Mouse (Mus musculus) large intestine, adult 2 months (tissue): ENCODE data around the gene D430041D05Rik. TPM values are rescaled to one million over a fixed set of nuclear protein-coding genes. Genes with fewer than 3 reads are reported as not detected.

Experiments used
- DNase-seq: peaks from one replicate; pipeline ENCODE4 v3.0.0-alpha.2; 2012; ENCODE audit warnings: low read depth, low spot score
- WGBS: fragments of 180-500 bp; shearing (Covaris S2); methylation state at CpG from one replicate; pipeline ENCODE4 v1.1.7; 2018; 5-methylcytosine and 5-hydroxymethylcytosine counted together
- polyA plus RNA-seq: library from polyadenylated mRNA; depleted of rRNA; stranded (reverse); fragments of >200 nt; gene quantifications from 2 replicates; pipeline ENCODE4 v1.2.3, GENCODE M21; 2012

The D430041D05Rik gene
- polyA plus RNA-seq, 1 experiment = not detected

- no peak for DNase-seq
- 56% methylated on average over 1 of the region's 1 CpGs for WGBS
Measured at GRCm38 (mm10) chr2:104358881-104359280, 51.9 kb downstream of the D430041D05Rik start.

DNA sequence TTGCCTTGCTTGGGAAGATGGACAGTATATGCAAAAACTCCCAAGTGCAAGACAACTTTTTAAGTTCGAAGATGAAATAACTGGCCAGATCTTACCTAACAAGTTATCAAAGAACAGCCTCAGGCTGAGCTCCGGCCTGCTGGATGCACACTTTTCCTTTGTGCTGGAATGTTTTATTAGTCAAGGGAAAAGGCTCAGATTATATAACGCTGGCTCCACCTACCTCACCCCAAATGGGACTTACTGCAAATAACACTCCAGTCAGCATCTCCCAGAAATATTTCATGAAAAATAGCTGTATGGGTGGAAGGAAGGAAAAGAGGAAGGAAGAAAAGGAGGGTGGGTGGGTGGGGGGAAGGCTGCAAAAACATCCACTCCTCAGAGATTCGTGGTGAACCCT is 54.3 kb downstream of the D430041D05Rik start:
- no peak for DNase-seq
- WGBS = 77% methylated on average over 4 of the region's 4 CpGs

- DNase-seq = no peak
Measured at GRCm38 (mm10) chr2:104354117-104354516, 56.7 kb downstream of the D430041D05Rik start.

DNA sequence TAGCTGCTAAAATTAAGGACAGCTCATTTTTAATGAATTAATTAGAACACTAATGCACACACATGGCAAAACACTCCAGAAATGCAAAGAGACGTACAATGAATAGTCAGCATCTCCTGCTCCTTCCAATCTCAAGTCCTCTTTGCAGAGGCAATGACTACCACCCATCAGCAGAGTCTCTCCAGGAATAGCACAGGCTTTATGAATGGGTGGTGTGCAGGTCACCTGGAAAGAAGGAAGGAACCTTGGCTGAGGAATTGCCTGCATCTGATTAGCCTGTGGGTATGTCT is 58.7 kb downstream of the D430041D05Rik start:
- no peak for DNase-seq
- WGBS = 88% methylated on average over 1 of the region's 1 CpGs

DNA sequence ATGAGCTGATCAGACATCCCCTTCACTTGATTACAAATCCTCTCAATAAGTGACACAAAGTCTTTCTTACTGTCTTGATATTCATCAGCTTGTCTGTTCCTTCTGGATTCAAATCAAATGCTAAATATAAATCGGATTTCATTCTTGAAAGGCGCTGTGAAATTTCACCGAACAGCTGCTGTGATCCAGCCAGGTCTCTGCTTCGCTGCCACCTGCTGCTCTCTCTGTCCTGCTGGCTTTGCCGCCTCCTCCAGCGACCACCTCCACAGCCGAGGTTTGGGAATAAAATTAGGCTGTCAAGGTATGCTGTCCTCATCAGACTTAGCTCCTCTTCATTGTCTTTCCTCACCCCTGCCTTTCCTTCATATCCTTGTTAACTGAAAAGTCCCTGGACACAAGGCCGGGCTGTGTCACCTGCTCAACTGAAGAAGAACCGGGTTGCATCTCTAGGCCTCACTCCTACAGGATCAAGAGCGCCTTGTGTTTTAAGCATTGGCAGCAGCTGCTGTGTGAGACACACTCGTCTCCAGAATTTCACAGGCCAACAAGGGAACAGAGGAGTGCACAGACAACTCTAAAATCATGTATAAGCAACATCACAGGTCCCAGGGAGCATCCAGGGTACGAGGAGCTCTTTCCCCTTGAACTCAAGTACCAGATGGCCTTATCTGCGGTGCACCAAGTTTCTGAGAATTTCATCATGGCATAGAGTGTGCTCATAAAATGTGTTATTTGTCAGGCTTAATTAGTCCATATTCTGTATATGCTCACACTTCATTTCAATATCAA is 59.2 kb downstream of the D430041D05Rik start:
- DNase-seq = no peak
- WGBS = 83% methylated on average over 13 of the region's 13 CpGs

DNA sequence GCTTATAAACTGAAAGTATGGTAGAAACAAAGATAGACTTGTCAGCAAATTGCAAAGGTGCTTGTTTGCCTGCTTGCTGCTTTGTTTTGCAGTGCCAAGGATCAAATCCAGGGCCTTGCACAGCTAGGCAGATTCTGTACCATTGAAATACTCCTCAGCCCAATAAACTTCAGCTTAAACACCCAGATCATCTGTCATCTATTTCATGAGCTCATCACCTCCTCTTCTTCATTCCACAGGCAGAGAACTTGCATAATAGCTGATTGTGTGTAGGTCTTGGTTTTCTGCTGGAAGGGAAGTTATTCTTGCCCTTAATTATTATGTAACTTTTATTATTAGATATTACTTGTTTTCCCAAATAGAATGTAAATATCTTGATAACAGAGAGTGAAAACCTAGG is 73.2 kb downstream of the D430041D05Rik start:
- no peak for DNase-seq

GRCm38 (mm10) chr2:104335824-104336223 is 75.0 kb downstream of the D430041D05Rik start:
- DNase-seq = no peak
- WGBS = 66% methylated on average over 6 of the region's 6 CpGs

GRCm38 (mm10) chr2:104333952-104334351 is 76.9 kb downstream of the D430041D05Rik start:
- no peak for DNase-seq
- 58% methylated on average over 5 of the region's 5 CpGs for WGBS

DNA sequence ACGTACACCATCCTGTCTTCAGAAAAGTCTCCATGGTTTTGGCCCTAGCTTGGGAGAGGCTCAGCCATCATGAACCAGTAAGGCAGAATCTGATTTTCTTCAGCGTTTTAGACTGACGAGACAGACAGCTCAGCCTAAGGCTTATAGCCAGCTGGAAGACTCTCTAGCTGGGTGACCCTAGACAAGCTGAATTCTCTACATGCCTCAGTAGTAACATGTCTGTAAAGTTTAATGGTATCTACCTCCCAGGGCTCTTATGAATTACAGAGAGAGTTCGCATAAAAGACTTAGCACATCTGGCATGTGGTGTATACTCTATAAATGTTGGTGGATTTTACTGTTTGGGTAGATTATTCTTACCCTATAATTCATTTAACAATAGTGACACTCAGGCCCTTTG is 78.1 kb downstream of the D430041D05Rik start:
- 76% methylated on average over 4 of the region's 4 CpGs for WGBS
- DNase-seq = no peak

- no peak for DNase-seq
- 67% methylated on average over 6 of the region's 6 CpGs for WGBS
Measured at GRCm38 (mm10) chr2:104331261-104331660, 79.6 kb downstream of the D430041D05Rik start.

- DNase-seq = no peak
- WGBS = 79% methylated on average over 16 of the region's 16 CpGs
Measured at GRCm38 (mm10) chr2:104327116-104327794, 83.6 kb downstream of the D430041D05Rik start.

DNA sequence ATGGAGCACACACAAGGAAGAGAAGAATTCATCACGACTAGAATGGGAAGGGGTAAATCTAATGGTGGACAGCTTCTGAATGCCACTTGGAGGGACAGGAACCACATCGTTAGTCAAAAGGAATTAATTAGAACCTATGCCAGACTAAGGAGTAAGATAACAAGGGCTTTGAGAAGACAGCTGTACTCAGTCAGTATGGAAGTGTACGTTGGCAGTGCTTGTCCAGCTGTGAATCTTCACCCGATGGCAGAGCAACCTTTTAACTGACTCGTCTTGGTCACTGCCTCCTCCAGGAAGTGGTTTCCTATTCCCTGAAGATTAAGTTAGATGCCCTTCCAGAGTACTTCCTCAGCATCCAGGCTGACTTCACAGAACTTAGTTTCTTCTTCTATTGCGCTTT is 87.0 kb downstream of the D430041D05Rik start:
- DNase-seq = no peak
- WGBS = 77% methylated on average over 6 of the region's 6 CpGs

GRCm38 (mm10) chr2:104323351-104323750 is 87.5 kb downstream of the D430041D05Rik start:
- no peak for DNase-seq
- WGBS = 86% methylated on average over 5 of the region's 5 CpGs

- WGBS = 69% methylated on average over 13 of the region's 13 CpGs
- DNase-seq = no peak
Measured at GRCm38 (mm10) chr2:104320061-104320624, 90.7 kb downstream of the D430041D05Rik start.

DNA sequence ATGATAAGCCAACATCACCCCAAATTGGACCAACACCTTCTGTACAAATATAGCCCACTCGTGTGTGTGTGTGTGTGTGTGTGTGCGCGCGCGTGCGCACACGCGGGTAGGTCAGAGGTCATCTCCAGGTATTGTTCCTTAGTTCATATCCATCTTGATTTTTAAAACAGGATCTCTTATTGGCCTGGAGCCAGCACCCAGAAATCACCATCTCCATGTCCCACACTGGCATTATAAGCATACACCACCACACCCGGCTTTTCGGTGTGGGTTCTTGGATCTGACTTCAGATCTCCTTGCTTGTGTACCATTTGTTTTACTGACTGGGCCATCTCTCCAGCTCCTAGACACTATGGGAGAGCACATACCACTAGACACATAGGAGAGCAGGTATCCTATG is 91.4 kb downstream of the D430041D05Rik start:
- 87% methylated on average over 10 of the region's 10 CpGs for WGBS
- no peak for DNase-seq

DNA sequence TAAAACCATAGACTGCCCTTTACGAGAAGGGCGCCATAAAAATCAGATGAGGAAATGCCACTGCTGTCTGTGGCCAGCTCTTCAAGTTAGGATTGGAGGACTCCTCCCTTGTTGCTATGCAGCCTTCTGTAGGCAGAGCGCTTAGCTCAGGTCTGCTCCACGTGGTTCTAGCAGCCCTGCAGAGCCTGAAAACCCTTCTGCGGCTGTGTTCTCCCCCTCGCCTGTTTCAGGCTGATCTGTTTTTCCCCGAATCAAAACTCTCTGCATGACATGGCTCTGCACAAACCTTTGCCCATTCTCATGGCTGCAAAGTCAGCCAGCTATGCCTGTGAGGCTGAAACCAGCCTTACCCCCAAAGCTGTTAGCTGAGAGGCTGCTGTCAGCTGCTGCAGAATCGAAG is 91.9 kb downstream of the D430041D05Rik start:
- WGBS = 13% methylated on average over 8 of the region's 8 CpGs
- DNase-seq = peak; percentile 38

DNA sequence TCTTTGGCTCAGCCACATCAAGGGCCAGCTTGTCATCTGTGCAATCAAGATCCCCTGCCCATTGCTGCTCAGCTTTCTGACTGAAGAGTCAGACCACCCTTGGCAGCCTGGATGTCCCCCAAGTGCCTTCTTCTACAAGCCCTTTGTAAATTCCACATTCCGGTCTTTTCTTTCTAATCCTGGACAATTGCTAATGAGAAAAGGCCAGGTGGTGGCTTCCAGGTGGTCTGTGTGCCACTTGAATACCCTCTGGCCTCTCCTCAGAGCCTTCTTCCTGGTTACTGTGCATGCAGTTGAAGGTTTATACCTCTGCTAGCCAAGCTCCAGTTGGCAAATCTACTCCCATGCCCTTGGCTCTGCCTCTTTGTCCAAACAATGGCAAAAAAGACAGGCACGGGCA is 92.6 kb downstream of the D430041D05Rik start:
- DNase-seq = no peak
- WGBS = 59% methylated on average over 2 of the region's 2 CpGs

- DNase-seq = no peak
Measured at GRCm38 (mm10) chr2:104317631-104318030, 93.2 kb downstream of the D430041D05Rik start.

DNA sequence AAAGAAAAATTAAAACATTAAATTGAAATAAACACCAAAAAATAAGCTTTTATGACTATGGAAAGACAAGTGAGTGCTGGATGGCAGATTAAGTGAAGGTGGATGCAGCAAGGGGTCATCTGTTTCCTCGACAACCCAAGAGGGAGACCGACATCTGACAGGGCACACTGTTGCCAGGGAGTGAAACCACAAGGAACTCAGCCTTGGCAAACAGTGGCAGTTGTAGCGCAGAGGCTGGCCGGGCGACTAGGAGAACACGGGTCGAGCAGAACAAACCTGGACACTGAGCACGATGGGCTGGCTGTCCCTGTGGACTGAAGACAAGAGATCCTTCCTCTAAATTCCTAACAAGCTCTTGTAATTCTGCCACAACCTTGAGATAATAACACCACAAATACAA is 94.3 kb downstream of the D430041D05Rik start:
- 79% methylated on average over 8 of the region's 8 CpGs for WGBS
- no peak for DNase-seq

More at GRCm38 (mm10) chr2:104317631-104318030, 93.2 kb downstream of the D430041D05Rik start:
- 79% methylated on average over 6 of the region's 6 CpGs for WGBS

- WGBS = 80% methylated on average over 6 of the region's 6 CpGs
- no peak for DNase-seq
Measured at GRCm38 (mm10) chr2:104313246-104313645, 97.6 kb downstream of the D430041D05Rik start.

DNA sequence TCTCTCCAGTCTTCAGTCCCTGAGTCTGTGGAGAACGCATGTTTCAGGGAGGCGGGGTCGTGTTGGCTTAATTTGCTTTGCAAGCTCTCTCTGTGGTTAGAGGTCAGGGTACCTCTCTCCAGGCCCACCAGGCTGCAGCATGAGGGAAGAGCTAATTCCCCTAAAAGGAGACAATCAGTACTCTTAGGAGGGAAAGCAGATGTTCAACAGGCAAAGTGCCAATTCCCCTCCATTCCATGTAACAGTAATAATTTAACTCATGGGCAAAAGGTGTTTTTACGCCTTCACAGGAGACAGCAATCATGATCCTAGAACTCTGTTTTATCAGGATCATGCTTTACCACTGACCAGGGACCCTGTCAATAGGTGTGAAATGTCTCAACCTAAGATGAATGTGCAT is 103.7 kb downstream of the D430041D05Rik start:
- no peak for DNase-seq
- WGBS = 56% methylated on average over 4 of the region's 4 CpGs
